Mouse (Mus musculus): ENCODE data around the gene Tbc1d10a.
"Not testable (repeated sequence)": the region's sequence is repeated elsewhere in the genome, so short reads cannot be mapped to it uniquely, and the experiment has no call there.

Tbc1d10a gene

GRCm38 (mm10) chr11:4182061-4182460 is 4.5 kb upstream of the Tbc1d10a start:
- no peak for DNase-seq (ENCODE audit: extremely low read depth, low read depth, low spot score)

GRCm38 (mm10) chr11:4183511-4183910 is 3.1 kb upstream of the Tbc1d10a start:
- no peak for DNase-seq (ENCODE audit: extremely low read depth, low read depth, low spot score)

- no peak for DNase-seq (ENCODE audit: extremely low read depth, low read depth, low spot score)
Observed at GRCm38 (mm10) chr11:4184251-4184952, 2.2 kb upstream of the Tbc1d10a start.

GRCm38 (mm10) chr11:4185480-4185879 is 1.1 kb upstream of the Tbc1d10a start:
- not testable (repeated sequence) for DNase-seq (ENCODE audit: extremely low read depth, low read depth, low spot score)

- DNase-seq (ENCODE audit: extremely low read depth, low read depth, low spot score) = no peak
Observed at GRCm38 (mm10) chr11:4187318-4187700, 720 bp downstream of the Tbc1d10a start.

- no peak for DNase-seq (ENCODE audit: extremely low read depth, low read depth, low spot score)
Observed at GRCm38 (mm10) chr11:4189182-4189581, 2.6 kb downstream of the Tbc1d10a start.

- DNase-seq (ENCODE audit: extremely low read depth, low read depth, low spot score) = no peak
Observed at GRCm38 (mm10) chr11:4190677-4191076, 4.1 kb downstream of the Tbc1d10a start.

GRCm38 (mm10) chr11:4192757-4193156 is 6.2 kb downstream of the Tbc1d10a start:
- no peak for DNase-seq (ENCODE audit: extremely low read depth, low read depth, low spot score)

GRCm38 (mm10) chr11:4193420-4193819 is 6.8 kb downstream of the Tbc1d10a start:
- DNase-seq (ENCODE audit: extremely low read depth, low read depth, low spot score) = no peak

GRCm38 (mm10) chr11:4195597-4196031 is 9.0 kb downstream of the Tbc1d10a start:
- no peak for DNase-seq (ENCODE audit: extremely low read depth, low read depth, low spot score)

GRCm38 (mm10) chr11:4196636-4197035 is 10.0 kb downstream of the Tbc1d10a start:
- DNase-seq (ENCODE audit: extremely low read depth, low read depth, low spot score) = no peak

GRCm38 (mm10) chr11:4197691-4198090 is 11.1 kb downstream of the Tbc1d10a start:
- no peak for DNase-seq (ENCODE audit: extremely low read depth, low read depth, low spot score)

- no peak for DNase-seq (ENCODE audit: extremely low read depth, low read depth, low spot score)
Observed at GRCm38 (mm10) chr11:4201981-4202700, 15.6 kb downstream of the Tbc1d10a start.

- DNase-seq (ENCODE audit: extremely low read depth, low read depth, low spot score) = no peak
Observed at GRCm38 (mm10) chr11:4202995-4203704, 16.6 kb downstream of the Tbc1d10a start.

- DNase-seq (ENCODE audit: extremely low read depth, low read depth, low spot score) = peak; percentile 56
Observed at GRCm38 (mm10) chr11:4203705-4204074, 17.1 kb downstream of the Tbc1d10a start.

- DNase-seq (ENCODE audit: extremely low read depth, low read depth, low spot score) = no peak
Observed at GRCm38 (mm10) chr11:4205097-4205655, 18.6 kb downstream of the Tbc1d10a start.

GRCm38 (mm10) chr11:4205951-4206350 is 19.4 kb downstream of the Tbc1d10a start:
- DNase-seq (ENCODE audit: extremely low read depth, low read depth, low spot score) = no peak

GRCm38 (mm10) chr11:4206563-4206962 is 20.0 kb downstream of the Tbc1d10a start:
- DNase-seq (ENCODE audit: extremely low read depth, low read depth, low spot score) = no peak

- no peak for DNase-seq (ENCODE audit: extremely low read depth, low read depth, low spot score)
Observed at GRCm38 (mm10) chr11:4207655-4208054, 21.1 kb downstream of the Tbc1d10a start.

- DNase-seq (ENCODE audit: extremely low read depth, low read depth, low spot score) = no peak
Observed at GRCm38 (mm10) chr11:4209556-4209955, 23.0 kb downstream of the Tbc1d10a start.

- DNase-seq (ENCODE audit: extremely low read depth, low read depth, low spot score) = no peak
Observed at GRCm38 (mm10) chr11:4210786-4211185, 24.2 kb downstream of the Tbc1d10a start.

Measured in fat pad, adult 2 months (tissue).